Mouse (Mus musculus): ENCODE measurements around the gene Gm27021. TPM values are rescaled to one million over a fixed set of nuclear protein-coding genes. Genes with fewer than 3 reads are reported as not detected.

Gm27021 gene
- polyA plus RNA-seq, 1 experiment = not detected

- Histone ChIP-seq H3K9ac (ENCODE audit: low read depth, poor library complexity, severe bottlenecking) (no peak overlapping the region), H3K27me3 (ENCODE audit: control insufficient read depth, insufficient read depth, low read length, poor library complexity, severe bottlenecking) (no peaks in the 10 kb centered on the region), H3K27ac (ENCODE audit: insufficient read depth, low read length) (no peak overlapping the region), H3K9me3 (replicated peaks; ENCODE audit: control insufficient read depth, insufficient read depth, low read length, poor library complexity, severe bottlenecking) (no peaks in the 10 kb centered on the region), H3K36me3 (ENCODE audit: control insufficient read depth, insufficient read depth, low read length, poor library complexity, severe bottlenecking) (peaks cover 28% of the 10 kb centered on the region), H3K4me3 (ENCODE audit: low read depth, low read length) (no peak overlapping the region), H3K4me1 (ENCODE audit: control insufficient read depth, insufficient read depth, low read length) (peaks cover 2% of the 10 kb centered on the region)
- TF ChIP-seq POLR2A (IDR thresholded peaks at IDR 0.05; ENCODE audit: insufficient read depth, low read length) = no peak
- peak; percentile 3 for TF ChIP-seq CTCF (IDR thresholded peaks at IDR 0.05; ENCODE audit: low read depth, low read length)
- no peak for TF ChIP-seq EP300 (IDR thresholded peaks at IDR 0.05; ENCODE audit: insufficient read depth, low read depth, low read length)
These were observed 7.8 kb upstream of the Gm27021 start for GRCm38 (mm10) chr8:120675718-120676117.

GRCm38 (mm10) chr8:120673298-120673697, 5.4 kb upstream of the Gm27021 start:
- Histone ChIP-seq H3K9me3 (replicated peaks; ENCODE audit: control insufficient read depth, insufficient read depth, low read length, poor library complexity, severe bottlenecking) (no peaks in the 10 kb centered on the region), H3K27ac (ENCODE audit: insufficient read depth, low read length) (no peak overlapping the region), H3K27me3 (ENCODE audit: control insufficient read depth, insufficient read depth, low read length, poor library complexity, severe bottlenecking) (no peaks in the 10 kb centered on the region), H3K9ac (ENCODE audit: low read depth, poor library complexity, severe bottlenecking) (no peak overlapping the region), H3K4me3 (ENCODE audit: low read depth, low read length) (no peak overlapping the region), H3K36me3 (ENCODE audit: control insufficient read depth, insufficient read depth, low read length, poor library complexity, severe bottlenecking) (peaks cover 42% of the 10 kb centered on the region), H3K4me1 (ENCODE audit: control insufficient read depth, insufficient read depth, low read length) (peaks cover 6% of the 10 kb centered on the region)
- TF ChIP-seq CTCF (IDR thresholded peaks at IDR 0.05; ENCODE audit: low read depth, low read length) (no peak), EP300 (IDR thresholded peaks at IDR 0.05; ENCODE audit: insufficient read depth, low read depth, low read length) (no peak), POLR2A (IDR thresholded peaks at IDR 0.05; ENCODE audit: insufficient read depth, low read length) (no peak)

GRCm38 (mm10) chr8:120672626-120673229, 4.8 kb upstream of the Gm27021 start:
- H3K9me3 ChIP-seq (replicated peaks; ENCODE audit: control insufficient read depth, insufficient read depth, low read length, poor library complexity, severe bottlenecking) = no peaks in the 10 kb centered on the region
- H3K9ac ChIP-seq (ENCODE audit: low read depth, poor library complexity, severe bottlenecking) = no peak overlapping the region
- no peak overlapping the region; the same call in 1 of the 2 replicates for H3K4me3 ChIP-seq (ENCODE audit: low read depth, low read length)
- H3K36me3 ChIP-seq (ENCODE audit: control insufficient read depth, insufficient read depth, low read length, poor library complexity, severe bottlenecking) = peaks cover 42% of the 10 kb centered on the region
- TF ChIP-seq POLR2A (IDR thresholded peaks at IDR 0.05; ENCODE audit: insufficient read depth, low read length) = no peak
- TF ChIP-seq EP300 (IDR thresholded peaks at IDR 0.05; ENCODE audit: insufficient read depth, low read depth, low read length) = no peak
- TF ChIP-seq CTCF (IDR thresholded peaks at IDR 0.05; ENCODE audit: low read depth, low read length) = no peak
- H3K4me1 ChIP-seq (ENCODE audit: control insufficient read depth, insufficient read depth, low read length) = peaks cover 6% of the 10 kb centered on the region
- H3K27me3 ChIP-seq (ENCODE audit: control insufficient read depth, insufficient read depth, low read length, poor library complexity, severe bottlenecking) = no peaks in the 10 kb centered on the region
- H3K27ac ChIP-seq (ENCODE audit: insufficient read depth, low read length) = peak overlapping the region; percentile 90

- TF ChIP-seq CTCF (IDR thresholded peaks at IDR 0.05; ENCODE audit: low read depth, low read length) = no peak
- TF ChIP-seq EP300 (IDR thresholded peaks at IDR 0.05; ENCODE audit: insufficient read depth, low read depth, low read length) = peak; percentile 98
- Histone ChIP-seq H3K9ac (ENCODE audit: low read depth, poor library complexity, severe bottlenecking) (no peak overlapping the region), H3K36me3 (ENCODE audit: control insufficient read depth, insufficient read depth, low read length, poor library complexity, severe bottlenecking) (peaks cover 42% of the 10 kb centered on the region), H3K4me1 (ENCODE audit: control insufficient read depth, insufficient read depth, low read length) (peaks cover 6% of the 10 kb centered on the region), H3K9me3 (replicated peaks; ENCODE audit: control insufficient read depth, insufficient read depth, low read length, poor library complexity, severe bottlenecking) (no peaks in the 10 kb centered on the region), H3K27ac (ENCODE audit: insufficient read depth, low read length) (peak overlapping the region; percentile 90), H3K27me3 (ENCODE audit: control insufficient read depth, insufficient read depth, low read length, poor library complexity, severe bottlenecking) (no peaks in the 10 kb centered on the region), H3K4me3 (ENCODE audit: low read depth, low read length) (peak overlapping the region; percentile 30)
These were observed 3.9 kb upstream of the Gm27021 start for GRCm38 (mm10) chr8:120671775-120672174.

GRCm38 (mm10) chr8:120668374-120668905, 561 bp upstream of the Gm27021 start, which contains the start of gene Emc8:
TSS of gene Emc8 (minus strand) at chr8:120668573.
- Histone ChIP-seq H3K9ac (ENCODE audit: low read depth, poor library complexity, severe bottlenecking) (peak within 1 kb of the TSS; percentile 90), H3K27me3 (ENCODE audit: control insufficient read depth, insufficient read depth, low read length, poor library complexity, severe bottlenecking) (no peaks in the 10 kb centered on the region), H3K4me3 (ENCODE audit: low read depth, low read length) (peak within 1 kb of the TSS; percentile 85), H3K36me3 (ENCODE audit: control insufficient read depth, insufficient read depth, low read length, poor library complexity, severe bottlenecking) (peaks cover 49% of the 10 kb centered on the region), H3K4me1 (ENCODE audit: control insufficient read depth, insufficient read depth, low read length) (peaks cover 8% of the 10 kb centered on the region), H3K27ac (ENCODE audit: insufficient read depth, low read length) (peak within 1 kb of the TSS; percentile 92), H3K9me3 (replicated peaks; ENCODE audit: control insufficient read depth, insufficient read depth, low read length, poor library complexity, severe bottlenecking) (no peaks in the 10 kb centered on the region)
- TF ChIP-seq CTCF (IDR thresholded peaks at IDR 0.05; ENCODE audit: low read depth, low read length) (no peak), EP300 (IDR thresholded peaks at IDR 0.05; ENCODE audit: insufficient read depth, low read depth, low read length) (no peak), POLR2A (IDR thresholded peaks at IDR 0.05; ENCODE audit: insufficient read depth, low read length) (no peak)

- Histone ChIP-seq H3K36me3 (ENCODE audit: control insufficient read depth, insufficient read depth, low read length, poor library complexity, severe bottlenecking) (peaks cover 38% of the 10 kb centered on the region), H3K9ac (ENCODE audit: low read depth, poor library complexity, severe bottlenecking) (peak overlapping the region; percentile 90), H3K4me3 (ENCODE audit: low read depth, low read length) (peak overlapping the region; percentile 72), H3K27ac (ENCODE audit: insufficient read depth, low read length) (peak overlapping the region; percentile 92), H3K9me3 (replicated peaks; ENCODE audit: control insufficient read depth, insufficient read depth, low read length, poor library complexity, severe bottlenecking) (no peaks in the 10 kb centered on the region), H3K27me3 (ENCODE audit: control insufficient read depth, insufficient read depth, low read length, poor library complexity, severe bottlenecking) (no peaks in the 10 kb centered on the region), H3K4me1 (ENCODE audit: control insufficient read depth, insufficient read depth, low read length) (peaks cover 6% of the 10 kb centered on the region)
- TF ChIP-seq POLR2A (IDR thresholded peaks at IDR 0.05; ENCODE audit: insufficient read depth, low read length) (no peak), CTCF (IDR thresholded peaks at IDR 0.05; ENCODE audit: low read depth, low read length) (no peak), EP300 (IDR thresholded peaks at IDR 0.05; ENCODE audit: insufficient read depth, low read depth, low read length) (no peak)
These were observed 940 bp downstream of the Gm27021 start for GRCm38 (mm10) chr8:120666807-120667470.
